Mouse (Mus musculus) urinary bladder, postnatal 10 days (tissue): ENCODE data around the gene Med13l.

Experiments used
- DNase-seq: peaks from one replicate; pipeline ENCODE4 v3.0.0; 2022; ENCODE audit warnings: low spot score

The Med13l gene

GRCm38 (mm10) chr5:118594470-118595236, 34.2 kb downstream of the Med13l start:
- DNase-seq, result no peak

- DNase-seq, result no peak
Observed at GRCm38 (mm10) chr5:118595901-118596300, 35.4 kb downstream of the Med13l start.

- no peak for DNase-seq
Observed at GRCm38 (mm10) chr5:118596452-118597092, 36.1 kb downstream of the Med13l start.

- DNase-seq, result no peak
Observed at GRCm38 (mm10) chr5:118598601-118599000, 38.1 kb downstream of the Med13l start.

GRCm38 (mm10) chr5:118601452-118601851, 41.0 kb downstream of the Med13l start:
- no peak for DNase-seq

GRCm38 (mm10) chr5:118602706-118603105, 42.2 kb downstream of the Med13l start:
- DNase-seq, result no peak

GRCm38 (mm10) chr5:118605424-118606067, 45.1 kb downstream of the Med13l start:
- no peak for DNase-seq

- DNase-seq, result no peak
Observed at GRCm38 (mm10) chr5:118606636-118607035, 46.2 kb downstream of the Med13l start.

- no peak for DNase-seq
Observed at GRCm38 (mm10) chr5:118607900-118608299, 47.4 kb downstream of the Med13l start.

- DNase-seq, result no peak
Observed at GRCm38 (mm10) chr5:118610468-118610867, 50.0 kb downstream of the Med13l start.

- DNase-seq, result no peak
Observed at GRCm38 (mm10) chr5:118612956-118613631, 52.6 kb downstream of the Med13l start.

GRCm38 (mm10) chr5:118613704-118614103, 53.2 kb downstream of the Med13l start:
- no peak for DNase-seq

GRCm38 (mm10) chr5:118614116-118614515, 53.6 kb downstream of the Med13l start:
- DNase-seq, result no peak

GRCm38 (mm10) chr5:118614571-118614981, 54.1 kb downstream of the Med13l start:
- no peak for DNase-seq

GRCm38 (mm10) chr5:118618963-118619610, 58.6 kb downstream of the Med13l start:
- DNase-seq, result no peak

GRCm38 (mm10) chr5:118619801-118620200, 59.3 kb downstream of the Med13l start:
- DNase-seq, result no peak

- DNase-seq, result no peak
Observed at GRCm38 (mm10) chr5:118620330-118620910, 59.9 kb downstream of the Med13l start.

GRCm38 (mm10) chr5:118621877-118622276, 61.4 kb downstream of the Med13l start:
- no peak for DNase-seq

GRCm38 (mm10) chr5:118622346-118622745, 61.9 kb downstream of the Med13l start:
- DNase-seq, result no peak

- no peak for DNase-seq
Observed at GRCm38 (mm10) chr5:118623797-118624196, 63.3 kb downstream of the Med13l start.

- no peak for DNase-seq
Observed at GRCm38 (mm10) chr5:118627630-118628029, 67.2 kb downstream of the Med13l start.

- DNase-seq, result no peak
Observed at GRCm38 (mm10) chr5:118628211-118628610, 67.7 kb downstream of the Med13l start.
